In the genomic region with DNA sequence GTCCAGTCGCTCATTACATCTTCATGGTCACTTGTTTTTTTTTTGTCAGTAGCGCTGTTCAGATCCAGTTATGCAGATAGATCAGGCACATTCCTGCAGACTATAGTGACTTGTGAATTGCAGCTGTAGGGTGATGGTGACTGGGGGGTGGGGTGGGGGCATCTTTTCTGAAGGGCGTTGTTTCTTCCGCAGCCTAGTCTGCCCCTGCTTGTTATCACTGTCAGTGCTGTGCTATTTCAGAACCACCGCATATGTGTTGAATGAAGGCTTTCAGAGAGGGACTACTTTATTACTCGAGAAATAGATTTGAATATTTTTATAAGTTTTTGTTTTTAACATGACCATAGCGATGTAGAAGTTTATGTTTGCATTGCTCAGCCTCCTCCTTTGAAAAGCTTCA, we compare ENCODE assay signal across 20 mouse cellular contexts.
A peak's percentile ranks its signal among the peaks of the same experiment; 100 is the strongest.
DNase-seq lines count a peak whose midpoint lies in the region; ATAC-seq lines count a peak whose summit lies in the region.
"Had no signal": no experiment of that assay in that cellular context is flagged by ENCODE, and none has a peak within 500 bp of the region (broad histone marks: within the 10 kb centered on the region; RNA-seq: fewer than 3 reads in every experiment).

No protein-coding gene starts in this region.

- H3K9ac ChIP-seq in heart, embryonic 11.5 days (ENCODE audit: low read depth, low read length), result no peak overlapping the region
- H3K9ac ChIP-seq in heart, embryonic 15.5 days, result no peak overlapping the region
- no peak overlapping the region for H3K9ac ChIP-seq in midbrain, embryonic 12.5 days (replicated peaks)
- no peak overlapping the region for H3K9ac ChIP-seq in midbrain, embryonic 16.5 days (ENCODE audit: low read depth, low read length)
- H3K9ac ChIP-seq: embryonic facial prominence, embryonic 13.5 days; forebrain, embryonic 13.5 days; hindbrain, embryonic 12.5 days had no signal

- H3K4me2 ChIP-seq in heart, embryonic 11.5 days, result peak overlapping the region; percentile 34
- H3K4me2 ChIP-seq in heart, embryonic 15.5 days, result peak overlapping the region; percentile 26
- H3K4me2 ChIP-seq in midbrain, embryonic 12.5 days (replicated peaks), result no peak overlapping the region
- no peak overlapping the region for H3K4me2 ChIP-seq in midbrain, embryonic 16.5 days (ENCODE audit: low read length)
- H3K4me2 ChIP-seq: embryonic facial prominence, embryonic 13.5 days; forebrain, embryonic 13.5 days; hindbrain, embryonic 12.5 days had no signal

- H3K4me1 ChIP-seq in heart, embryonic 11.5 days (ENCODE audit: control insufficient read depth, insufficient read depth, low read length), result peaks cover 68% of the 10 kb centered on the region
- H3K4me1 ChIP-seq in heart, embryonic 15.5 days (replicated peaks), result peaks cover 67% of the 10 kb centered on the region
- H3K4me1 ChIP-seq in midbrain, embryonic 12.5 days, result peaks cover 61% of the 10 kb centered on the region
- peaks cover 52% of the 10 kb centered on the region for H3K4me1 ChIP-seq in midbrain, embryonic 16.5 days (ENCODE audit: control insufficient read depth, insufficient read depth, low read length)

- H3K4me3 ChIP-seq in heart, embryonic 11.5 days (ENCODE audit: low read depth, low read length), result no peak overlapping the region
- H3K4me3 ChIP-seq in heart, embryonic 15.5 days, result no peak overlapping the region
- no peak overlapping the region for H3K4me3 ChIP-seq in midbrain, embryonic 12.5 days
- no peak overlapping the region for H3K4me3 ChIP-seq in midbrain, embryonic 16.5 days (ENCODE audit: low read depth, low read length)
- H3K4me3 ChIP-seq: embryonic facial prominence, embryonic 13.5 days; forebrain, embryonic 13.5 days; heart, embryonic 10.5 days; hindbrain, embryonic 12.5 days had no signal

- no peaks in the 10 kb centered on the region for H3K9me3 ChIP-seq in heart, embryonic 11.5 days (replicated peaks; ENCODE audit: control insufficient read depth, low read length)
- H3K9me3 ChIP-seq in heart, embryonic 15.5 days (replicated peaks), result no peaks in the 10 kb centered on the region
- no peaks in the 10 kb centered on the region for H3K9me3 ChIP-seq in midbrain, embryonic 12.5 days
- H3K9me3 ChIP-seq in midbrain, embryonic 16.5 days (replicated peaks; ENCODE audit: control insufficient read depth, low read length, poor library complexity, severe bottlenecking), result no peaks in the 10 kb centered on the region
- H3K9me3 ChIP-seq: embryonic facial prominence, embryonic 13.5 days; forebrain, embryonic 13.5 days; heart, embryonic 10.5 days; hindbrain, embryonic 12.5 days had no signal

- H3K27ac ChIP-seq in heart, embryonic 11.5 days (ENCODE audit: low read depth, low read length), result peak overlapping the region; percentile 79
- peak overlapping the region; percentile 86 for H3K27ac ChIP-seq in heart, embryonic 15.5 days
- 0 out of 2 replicates have a peak overlapping the region, but pooled peaks have one; percentile 15 for H3K27ac ChIP-seq in midbrain, embryonic 12.5 days (replicated peaks)
- no peak overlapping the region for H3K27ac ChIP-seq in midbrain, embryonic 16.5 days (ENCODE audit: low read length)
- H3K27ac ChIP-seq: embryonic facial prominence, embryonic 13.5 days; hindbrain, embryonic 12.5 days had no signal

- no peak for DNase-seq in heart, adult 18-20 months
- no peak for DNase-seq in heart, postnatal 4 days
- DNase-seq: adrenal gland, adult 2 months; adrenal gland, postnatal 25 days; cerebellum, adult 18-20 months; cerebellum, adult 9-11 months; cerebellum, postnatal 36 days; gastrocnemius, postnatal 10 days; kidney, adult 8-10 months had no signal

- WGBS in heart, embryonic 11.5 days (ENCODE audit: insufficient replicate concordance), result 48% methylated on average over 7 of the region's 7 CpGs
- WGBS in heart, embryonic 15.5 days, result 33% methylated on average over 7 of the region's 7 CpGs
- WGBS in midbrain, embryonic 12.5 days, result 94% methylated on average over 7 of the region's 7 CpGs
- 86% methylated on average over 7 of the region's 7 CpGs for WGBS in midbrain, embryonic 16.5 days

- no peaks in the 10 kb centered on the region for H3K36me3 ChIP-seq in heart, embryonic 11.5 days (ENCODE audit: control insufficient read depth, insufficient read depth, low read length)
- no peaks in the 10 kb centered on the region for H3K36me3 ChIP-seq in heart, embryonic 15.5 days
- no peaks in the 10 kb centered on the region for H3K36me3 ChIP-seq in midbrain, embryonic 12.5 days
- H3K36me3 ChIP-seq in midbrain, embryonic 16.5 days (ENCODE audit: control insufficient read depth, insufficient read depth, low read length), result no peaks in the 10 kb centered on the region
- H3K36me3 ChIP-seq: embryonic facial prominence, embryonic 13.5 days; heart, embryonic 10.5 days; hindbrain, embryonic 12.5 days had no signal

- ATAC-seq in heart, embryonic 11.5 days (replicated peaks; ENCODE audit: insufficient number of reproducible peaks, low FRiP score, low TSS enrichment), result no peak
- peak; percentile 53; the same call in 1 of the 2 replicates for ATAC-seq in heart, embryonic 15.5 days (replicated peaks; ENCODE audit: insufficient number of reproducible peaks, insufficient read depth, low FRiP score, low read depth)
- ATAC-seq in midbrain, embryonic 12.5 days (ENCODE audit: low FRiP score, low read depth), result no peak
- no peak for ATAC-seq in midbrain, embryonic 16.5 days
- ATAC-seq: forebrain, embryonic 13.5 days; hindbrain, embryonic 16.5 days; inflammation-experienced regulatory T-cells, adult 6 months; intestine, postnatal 0 days had no signal

- H3K27me3 ChIP-seq in heart, embryonic 11.5 days (ENCODE audit: control insufficient read depth, insufficient read depth, low read length), result no peaks in the 10 kb centered on the region
- H3K27me3 ChIP-seq in heart, embryonic 15.5 days, result no peaks in the 10 kb centered on the region
- no peaks in the 10 kb centered on the region for H3K27me3 ChIP-seq in midbrain, embryonic 12.5 days
- H3K27me3 ChIP-seq in midbrain, embryonic 16.5 days (ENCODE audit: control insufficient read depth, insufficient read depth, low read depth, low read length), result no peaks in the 10 kb centered on the region
- H3K27me3 ChIP-seq: embryonic facial prominence, embryonic 13.5 days; forebrain, embryonic 13.5 days; hindbrain, embryonic 12.5 days had no signal

Comparison
In these comparisons a context has a peak if more than half of its experiments do, and no peak if none do; other contexts are left out.
1. H3K4me2 ChIP-seq: peak in heart, embryonic 11.5 days (single experiment) and heart, embryonic 15.5 days (single experiment); none in midbrain, embryonic 12.5 days (single experiment) and midbrain, embryonic 16.5 days (single experiment).